In the genomic region with DNA sequence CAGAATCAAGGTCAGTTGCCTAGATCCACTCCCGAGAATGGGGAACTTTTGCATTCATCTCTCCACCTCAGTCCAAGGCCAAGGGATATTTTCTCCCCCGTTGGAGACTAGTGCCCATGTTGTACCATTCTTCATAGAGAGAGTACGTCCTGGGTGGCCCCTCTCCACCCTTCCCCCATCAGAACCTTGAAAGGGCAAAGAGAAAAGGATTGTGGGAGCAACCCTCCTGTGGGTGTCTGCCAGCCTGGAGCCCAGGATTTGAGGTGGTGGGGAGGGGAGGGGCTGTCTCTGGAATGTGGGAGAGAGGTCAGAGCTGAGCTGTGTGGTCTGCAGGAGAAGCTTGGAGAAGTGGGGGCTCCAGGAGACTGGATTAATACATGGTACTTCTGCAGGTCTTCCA, we compare ENCODE assay signal across 18 mouse cellular contexts. TPM values are rescaled to one million over a fixed set of nuclear protein-coding genes. Genes with fewer than 3 reads are reported as not detected.
A peak's percentile ranks its signal among the peaks of the same experiment; 100 is the strongest.
DNase-seq lines count a peak whose midpoint lies in the region; ATAC-seq lines count a peak whose summit lies in the region.
"Had no signal": no experiment of that assay in that cellular context is flagged by ENCODE, and none has a peak within 500 bp of the region (broad histone marks: within the 10 kb centered on the region; RNA-seq: fewer than 3 reads in every experiment).

No protein-coding gene starts in this region.

- 56% methylated on average over 3 of the region's 3 CpGs for WGBS in hindbrain, embryonic 10.5 days
- WGBS in hindbrain, embryonic 12.5 days = 55% methylated on average over 3 of the region's 3 CpGs
- 21% methylated on average over 3 of the region's 3 CpGs for WGBS in forebrain, embryonic 15.5 days
- 45% methylated on average over 3 of the region's 3 CpGs for WGBS in midbrain, embryonic 16.5 days

- peaks cover 47% of the 10 kb centered on the region for H3K27me3 ChIP-seq in hindbrain, embryonic 10.5 days (ENCODE audit: insufficient read depth, poor library complexity, severe bottlenecking)
- peaks cover 16% of the 10 kb centered on the region for H3K27me3 ChIP-seq in hindbrain, embryonic 12.5 days
- no peaks in the 10 kb centered on the region for H3K27me3 ChIP-seq in forebrain, embryonic 15.5 days
- peaks cover 8% of the 10 kb centered on the region for H3K27me3 ChIP-seq in midbrain, embryonic 16.5 days (ENCODE audit: control insufficient read depth, insufficient read depth, low read depth, low read length)

- no peak for ATAC-seq in hindbrain, embryonic 12.5 days (ENCODE audit: low FRiP score)
- no peak for ATAC-seq in forebrain, embryonic 15.5 days (replicated peaks)
- ATAC-seq in midbrain, embryonic 16.5 days = no peak
- ATAC-seq: liver, postnatal 0 days; Patski had no signal

- no peaks in the 10 kb centered on the region for H3K9me3 ChIP-seq in hindbrain, embryonic 10.5 days
- no peaks in the 10 kb centered on the region for H3K9me3 ChIP-seq in hindbrain, embryonic 12.5 days (replicated peaks)
- no peaks in the 10 kb centered on the region for H3K9me3 ChIP-seq in forebrain, embryonic 15.5 days
- H3K9me3 ChIP-seq in midbrain, embryonic 16.5 days (replicated peaks; ENCODE audit: control insufficient read depth, low read length, poor library complexity, severe bottlenecking) = no peaks in the 10 kb centered on the region
- H3K9me3 ChIP-seq: embryonic facial prominence, embryonic 12.5 days; heart, embryonic 15.5 days; limb, embryonic 15.5 days had no signal

- intact Hi-C loops in left cerebral cortex, postnatal 10 days (cut with DNase I) = no loop called here
- intact Hi-C loops in left cerebral cortex, postnatal 14 days (cut with DNase I) = no loop called here

- DNase-seq in hindbrain, embryonic 10.5 days (ENCODE audit: low spot score) = no peak
- DNase-seq in left cerebral cortex, postnatal 10 days (ENCODE audit: extremely low spot score in 1 of 2, low spot score in 2 of 2) = peak; percentile 34 to 42
- no peak for DNase-seq in left cerebral cortex, postnatal 14 days (ENCODE audit: low spot score in 2 of 2)
- no peak for DNase-seq in layer of hippocampus, postnatal 10 days (ENCODE audit: low spot score in 2 of 2)
- DNase-seq in layer of hippocampus, adult 9-11 months = no peak
- DNase-seq: B cell, adult 2 months; heart, adult 11 months; liver, postnatal 0 days; lung, postnatal 36 days had no signal

- H3K27ac ChIP-seq in hindbrain, embryonic 10.5 days = peak overlapping the region; percentile 40; the same call in 1 of the 2 replicates
- H3K27ac ChIP-seq in hindbrain, embryonic 12.5 days = no peak overlapping the region
- H3K27ac ChIP-seq in forebrain, embryonic 15.5 days (replicated peaks) = peak overlapping the region; percentile 72; the same call in 1 of the 2 replicates
- peak overlapping the region; percentile 30; the same call in 1 of the 2 replicates for H3K27ac ChIP-seq in midbrain, embryonic 16.5 days (ENCODE audit: low read length)
- H3K27ac ChIP-seq: embryonic facial prominence, embryonic 12.5 days; heart, embryonic 15.5 days; limb, embryonic 15.5 days; stomach, postnatal 0 days had no signal

- no peak overlapping the region for H3K9ac ChIP-seq in hindbrain, embryonic 12.5 days
- no peak overlapping the region for H3K9ac ChIP-seq in forebrain, embryonic 15.5 days (replicated peaks)
- no peak overlapping the region for H3K9ac ChIP-seq in midbrain, embryonic 16.5 days (ENCODE audit: low read depth, low read length)
- H3K9ac ChIP-seq: embryonic facial prominence, embryonic 12.5 days; heart, embryonic 15.5 days; limb, embryonic 15.5 days; liver, postnatal 0 days had no signal

- H3K4me3 ChIP-seq in hindbrain, embryonic 10.5 days = no peak overlapping the region
- H3K4me3 ChIP-seq in hindbrain, embryonic 12.5 days = no peak overlapping the region
- no peak overlapping the region for H3K4me3 ChIP-seq in forebrain, embryonic 15.5 days
- H3K4me3 ChIP-seq in midbrain, embryonic 16.5 days (ENCODE audit: low read depth, low read length) = no peak overlapping the region
- H3K4me3 ChIP-seq: embryonic facial prominence, embryonic 12.5 days; heart, embryonic 15.5 days; limb, embryonic 15.5 days had no signal

- H3K36me3 ChIP-seq in hindbrain, embryonic 10.5 days = no peaks in the 10 kb centered on the region
- H3K36me3 ChIP-seq in hindbrain, embryonic 12.5 days = no peaks in the 10 kb centered on the region
- no peaks in the 10 kb centered on the region for H3K36me3 ChIP-seq in forebrain, embryonic 15.5 days
- H3K36me3 ChIP-seq in midbrain, embryonic 16.5 days (ENCODE audit: control insufficient read depth, insufficient read depth, low read length) = no peaks in the 10 kb centered on the region
- H3K36me3 ChIP-seq: embryonic facial prominence, embryonic 12.5 days; heart, embryonic 15.5 days; limb, embryonic 15.5 days had no signal

- peaks cover 49% of the 10 kb centered on the region for H3K4me1 ChIP-seq in hindbrain, embryonic 10.5 days (replicated peaks)
- H3K4me1 ChIP-seq in hindbrain, embryonic 12.5 days = peaks cover 18% of the 10 kb centered on the region
- peaks cover 26% of the 10 kb centered on the region for H3K4me1 ChIP-seq in forebrain, embryonic 15.5 days
- peaks cover 9% of the 10 kb centered on the region for H3K4me1 ChIP-seq in midbrain, embryonic 16.5 days (ENCODE audit: control insufficient read depth, insufficient read depth, low read length)
- H3K4me1 ChIP-seq: embryonic facial prominence, embryonic 12.5 days had no signal

- no peak overlapping the region for H3K4me2 ChIP-seq in hindbrain, embryonic 12.5 days (replicated peaks)
- H3K4me2 ChIP-seq in forebrain, embryonic 15.5 days (replicated peaks) = peak overlapping the region; percentile 73; the same call in 1 of the 2 replicates
- H3K4me2 ChIP-seq in midbrain, embryonic 16.5 days (ENCODE audit: low read length) = peak overlapping the region; percentile 17; the same call in 1 of the 2 replicates
- H3K4me2 ChIP-seq: embryonic facial prominence, embryonic 12.5 days; heart, embryonic 15.5 days; limb, embryonic 15.5 days had no signal

RNA-seq across cellular contexts. Expression of gene Kcnj10, which starts 2.9 kb away (rescaled TPM):
- 0.31 and 0.77 TPM in 2 replicates for polyA plus RNA-seq in hindbrain, embryonic 10.5 days (2016; fragmentation: Nextera tagmentation; extraction: Ambion mirVana)
- polyA plus RNA-seq in hindbrain, embryonic 12.5 days (2016; fragmentation: Nextera tagmentation; extraction: Ambion mirVana) = 0.53 and 0.83 TPM in 2 replicates
- 10 to 100 TPM; 68.5 to 69.3 TPM for total RNA-seq in left cerebral cortex, postnatal 10 days (2021)
- total RNA-seq in left cerebral cortex, postnatal 14 days (2021) = 10 to 100 TPM; 79.5 to 84.5 TPM
- 1.7 and 1.9 TPM in 2 replicates for polyA plus RNA-seq in forebrain, embryonic 15.5 days (2015; fragmentation: Nextera tagmentation; extraction: Ambion mirVana)
- polyA plus RNA-seq in midbrain, embryonic 16.5 days (2015; fragmentation: Nextera tagmentation; extraction: Ambion mirVana) = 1.5 and 2.5 TPM in 2 replicates
- 10 to 100 TPM; 70.7 to 73.5 TPM for total RNA-seq in layer of hippocampus, postnatal 10 days (2021)

RNA-seq across cellular contexts. Expression of gene Kcnj9, which starts 14.8 kb away (rescaled TPM):
- polyA plus RNA-seq in hindbrain, embryonic 10.5 days (2016; fragmentation: Nextera tagmentation; extraction: Ambion mirVana) = 0.11 and 0.71 TPM in 2 replicates
- polyA plus RNA-seq in hindbrain, embryonic 12.5 days (2016; fragmentation: Nextera tagmentation; extraction: Ambion mirVana) = 1.2 and 2.0 TPM in 2 replicates
- 10 to 100 TPM; 77.8 to 84.5 TPM for total RNA-seq in left cerebral cortex, postnatal 10 days (2021)
- total RNA-seq in left cerebral cortex, postnatal 14 days (2021) = 100 to 1,000 TPM; 119 to 130 TPM
- 3.4 and 3.5 TPM in 2 replicates for polyA plus RNA-seq in forebrain, embryonic 15.5 days (2015; fragmentation: Nextera tagmentation; extraction: Ambion mirVana)
- 7.7 and 7.8 TPM in 2 replicates for polyA plus RNA-seq in midbrain, embryonic 16.5 days (2015; fragmentation: Nextera tagmentation; extraction: Ambion mirVana)
- 10 to 100 TPM; 38.4 to 46.7 TPM for total RNA-seq in layer of hippocampus, postnatal 10 days (2021)
- total RNA-seq: gastrocnemius, adult 18-20 months had no signal
- polyA plus RNA-seq: heart, embryonic 15.5 days had no signal

RNA-seq across cellular contexts. Expression of gene Pigm, which starts 32.4 kb away (rescaled TPM):
- polyA plus RNA-seq in hindbrain, embryonic 10.5 days (2016; fragmentation: Nextera tagmentation; extraction: Ambion mirVana) = 8.7 and 10.5 TPM in 2 replicates
- 9.4 and 9.8 TPM in 2 replicates for polyA plus RNA-seq in hindbrain, embryonic 12.5 days (2016; fragmentation: Nextera tagmentation; extraction: Ambion mirVana)
- 10 to 100 TPM in 1 of 2 experiments, 1 to 10 TPM in 1; 9.8 to 10.6 TPM for total RNA-seq in left cerebral cortex, postnatal 10 days (2021)
- total RNA-seq in left cerebral cortex, postnatal 14 days (2021) = 10 to 100 TPM in 1 of 2 experiments, 1 to 10 TPM in 1; 9.8 to 10.5 TPM
- polyA plus RNA-seq in forebrain, embryonic 15.5 days (2015; fragmentation: Nextera tagmentation; extraction: Ambion mirVana) = 4.7 TPM in 2 replicates
- 3.4 and 3.5 TPM in 2 replicates for polyA plus RNA-seq in midbrain, embryonic 16.5 days (2015; fragmentation: Nextera tagmentation; extraction: Ambion mirVana)
- total RNA-seq in layer of hippocampus, postnatal 10 days (2021) = 10 to 100 TPM; 10.2 to 10.8 TPM

RNA-seq across cellular contexts. Expression of gene Atp1a2, which starts 46.0 kb away (rescaled TPM):
- 2.1 and 2.3 TPM in 2 replicates for polyA plus RNA-seq in hindbrain, embryonic 10.5 days (2016; fragmentation: Nextera tagmentation; extraction: Ambion mirVana)
- 13.7 and 16.1 TPM in 2 replicates for polyA plus RNA-seq in hindbrain, embryonic 12.5 days (2016; fragmentation: Nextera tagmentation; extraction: Ambion mirVana)
- 100 to 1,000 TPM; 393 to 413 TPM for total RNA-seq in left cerebral cortex, postnatal 10 days (2021)
- total RNA-seq in left cerebral cortex, postnatal 14 days (2021) = 100 to 1,000 TPM; 571 to 592 TPM
- polyA plus RNA-seq in forebrain, embryonic 15.5 days (2015; fragmentation: Nextera tagmentation; extraction: Ambion mirVana) = 32.2 and 33.1 TPM in 2 replicates
- polyA plus RNA-seq in midbrain, embryonic 16.5 days (2015; fragmentation: Nextera tagmentation; extraction: Ambion mirVana) = 53.2 and 69.0 TPM in 2 replicates
- total RNA-seq in layer of hippocampus, postnatal 10 days (2021) = 100 to 1,000 TPM; 472 TPM

Comparison
In these comparisons a context has a peak if more than half of its experiments do, and no peak if none do; other contexts are left out.
1. DNase-seq: peak in left cerebral cortex, postnatal 10 days (2 of 2); none in hindbrain, embryonic 10.5 days (single experiment), left cerebral cortex, postnatal 14 days (0 of 2), layer of hippocampus, postnatal 10 days (0 of 2) and layer of hippocampus, adult 9-11 months (single experiment).